Mouse (Mus musculus) c-Kit-positive CD71-negative TER-119-negative erythroid progenitor cells, embryonic 14.5 days (primary cell): ENCODE measurements around the gene Rpp40.

Experiments used
- DNase-seq: peaks from one replicate; pipeline ENCODE4 v3.0.0-alpha.2; 2013; ENCODE audit warnings: low read depth

The Rpp40 gene

GRCm38 (mm10) chr13:35905879-35906481 is at the start of gene Rpp40:
Gene Rpp40 (minus strand): TSS chr13:35906359.
- DNase-seq, result peak; percentile 86

DNA sequence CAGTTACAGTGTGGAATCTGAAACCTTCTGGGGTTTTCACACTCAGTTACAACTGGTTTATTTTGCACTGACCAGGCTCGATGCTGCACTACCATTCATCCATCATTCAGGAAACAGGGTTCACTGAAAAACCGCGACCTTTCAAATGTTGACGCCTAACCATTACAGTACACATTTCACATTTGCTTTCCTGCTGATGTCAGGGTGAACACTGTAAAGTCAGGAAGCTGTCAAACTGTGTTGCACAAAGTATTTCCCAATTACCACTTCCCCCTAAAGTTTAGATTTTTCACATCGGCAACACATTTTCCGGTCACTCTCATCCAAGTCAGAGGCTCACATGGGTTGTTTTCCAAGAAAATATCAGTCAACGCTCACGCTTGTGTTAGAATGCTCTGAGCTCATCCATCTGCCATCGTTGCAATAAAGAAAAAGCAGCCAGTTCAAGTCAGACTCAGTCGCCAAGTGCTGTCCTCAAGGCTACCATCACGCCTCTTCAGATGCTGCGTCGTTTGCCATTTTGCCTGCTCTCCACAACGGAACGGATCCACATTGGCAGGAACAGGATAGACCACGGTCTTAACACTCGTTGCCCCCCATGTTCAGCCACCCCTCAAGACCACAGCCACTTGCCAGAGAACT is 43.8 kb upstream of the Rpp40 start:
- no peak for DNase-seq

- peak; percentile 63 for DNase-seq
Measured at GRCm38 (mm10) chr13:35947354-35948000, 41.3 kb upstream of the Rpp40 start.

- DNase-seq, result no peak
Measured at GRCm38 (mm10) chr13:35946659-35947353, 40.6 kb upstream of the Rpp40 start.

- DNase-seq, result no peak
Measured at GRCm38 (mm10) chr13:35940934-35941333, 34.8 kb upstream of the Rpp40 start.

DNA sequence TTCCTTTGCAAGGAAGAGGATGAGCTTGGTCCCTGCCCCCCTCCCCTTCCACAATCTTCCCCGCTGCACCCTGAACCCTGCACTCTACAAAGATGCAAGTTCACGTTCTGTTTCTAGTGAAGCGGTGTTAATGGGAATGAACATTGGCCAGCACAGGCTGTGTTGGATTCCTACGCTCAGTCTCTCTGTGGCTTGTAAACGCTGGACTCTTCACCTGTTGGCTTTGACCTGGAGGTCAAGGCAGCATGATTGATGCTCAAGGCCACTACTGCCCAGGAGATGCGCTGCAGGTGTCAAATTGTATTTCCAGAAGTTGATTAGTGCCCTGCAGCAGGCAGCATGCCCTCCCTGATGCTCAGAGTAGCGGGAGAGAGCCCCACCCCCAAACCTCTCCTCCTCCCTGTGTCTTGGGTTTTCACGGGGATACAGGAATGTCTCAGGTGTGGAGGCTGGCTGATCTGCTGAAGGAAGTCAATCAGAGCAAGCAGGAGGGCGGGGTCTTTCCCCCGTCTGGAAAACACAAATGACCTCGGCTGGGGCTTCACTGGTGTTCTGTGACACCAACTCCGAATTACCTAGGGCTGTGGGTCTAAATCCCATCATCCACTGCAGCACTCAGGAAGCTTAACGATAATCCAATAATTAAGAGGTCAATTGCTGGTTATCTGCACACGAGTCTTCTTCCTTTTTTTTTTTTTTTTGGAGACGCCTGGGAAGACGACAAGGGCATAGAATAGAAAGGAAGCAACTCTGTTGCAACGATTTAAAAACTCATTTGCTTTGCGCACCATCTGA is 33.9 kb upstream of the Rpp40 start:
- no peak for DNase-seq

DNA sequence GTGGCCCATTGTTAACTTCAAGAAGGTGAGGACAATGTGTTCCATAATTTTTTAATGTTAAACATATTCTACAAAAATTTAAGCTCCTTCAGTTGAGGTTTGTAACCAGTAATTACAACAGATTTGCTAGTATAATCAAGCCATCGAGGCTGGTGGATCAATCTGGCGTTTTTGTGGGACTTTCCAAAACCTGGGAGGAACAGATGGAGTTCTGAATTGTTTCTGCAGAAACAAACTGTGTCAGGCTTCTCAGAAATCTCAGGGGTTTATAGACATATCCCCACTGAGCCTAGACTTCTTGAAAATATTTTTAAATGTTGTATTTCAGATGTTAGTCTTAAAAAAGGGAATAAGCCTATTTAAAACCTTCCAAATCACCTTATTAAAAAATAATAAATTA is 31.8 kb upstream of the Rpp40 start:
- DNase-seq, result no peak

DNA sequence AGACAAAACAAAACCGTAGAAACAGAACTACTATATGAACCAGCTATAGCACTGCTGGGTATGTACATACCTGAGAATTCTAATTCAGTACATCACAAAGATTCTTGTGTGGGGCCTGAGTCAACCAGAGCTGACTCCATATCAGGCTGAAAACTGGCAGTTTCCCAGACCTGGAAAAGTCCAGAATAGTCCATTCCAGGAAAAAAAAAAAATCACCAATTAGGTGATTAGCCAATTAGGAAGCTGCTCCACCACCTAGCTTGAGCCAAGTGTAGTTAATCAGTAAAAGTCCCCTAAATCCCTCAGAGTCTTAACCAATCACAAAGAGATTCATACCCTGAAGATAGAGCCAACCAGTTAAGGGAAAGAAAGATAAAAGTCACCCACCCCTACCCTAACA is 5.3 kb upstream of the Rpp40 start:
- no peak for DNase-seq

DNA sequence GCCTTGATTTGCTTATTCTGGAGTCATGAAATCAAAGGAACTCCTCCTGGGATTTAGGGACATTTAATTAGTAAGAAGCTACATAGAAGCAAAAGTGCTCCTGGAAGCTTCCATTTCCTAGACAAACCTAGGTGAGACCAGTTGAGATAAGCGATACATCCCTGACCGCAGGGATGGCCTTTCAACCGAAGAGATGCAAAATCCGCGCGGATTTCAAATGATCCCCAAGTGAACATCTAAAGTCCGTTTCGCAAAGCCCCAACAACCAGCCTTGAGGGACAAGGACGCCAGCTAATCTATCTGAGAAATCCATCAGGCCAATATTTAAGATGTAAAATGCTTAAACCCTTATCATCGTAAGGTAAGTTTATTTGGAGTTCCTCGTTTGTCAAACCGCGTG is 781 bp downstream of the Rpp40 start:
- no peak for DNase-seq

- no peak for DNase-seq
Measured at GRCm38 (mm10) chr13:35892866-35893265, 13.3 kb downstream of the Rpp40 start.

DNA sequence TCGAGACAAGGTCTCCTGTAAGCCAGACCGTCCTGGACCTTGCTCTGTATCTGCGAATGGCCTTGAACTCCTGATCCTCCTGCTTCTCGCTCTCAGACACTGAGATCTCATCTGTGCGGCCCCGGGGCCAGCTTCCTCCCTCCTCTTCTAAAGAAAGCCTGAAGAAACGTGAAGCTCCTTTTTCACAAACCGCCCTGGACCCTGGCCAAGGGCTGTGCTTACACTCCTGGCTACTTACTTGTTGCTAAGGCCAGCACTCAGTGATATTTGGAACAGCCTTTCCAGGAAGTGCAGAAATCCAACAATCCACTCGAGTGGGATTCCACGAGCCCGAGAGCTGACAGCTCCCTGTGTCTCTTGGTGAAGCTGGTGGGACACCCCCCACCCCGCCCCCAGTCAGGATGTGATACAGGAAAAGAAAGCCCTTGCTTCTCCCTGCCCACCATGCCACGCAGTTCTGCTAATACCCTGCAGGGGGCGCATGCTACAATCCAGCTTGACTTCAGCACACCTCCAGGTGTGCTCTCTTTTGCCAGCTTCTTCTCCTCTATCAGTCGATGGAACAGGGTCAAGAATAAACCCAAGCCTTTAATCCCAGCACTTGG is 19.9 kb downstream of the Rpp40 start:
- DNase-seq, result no peak

- no peak for DNase-seq
Measured at GRCm38 (mm10) chr13:35880555-35881046, 25.6 kb downstream of the Rpp40 start.

DNA sequence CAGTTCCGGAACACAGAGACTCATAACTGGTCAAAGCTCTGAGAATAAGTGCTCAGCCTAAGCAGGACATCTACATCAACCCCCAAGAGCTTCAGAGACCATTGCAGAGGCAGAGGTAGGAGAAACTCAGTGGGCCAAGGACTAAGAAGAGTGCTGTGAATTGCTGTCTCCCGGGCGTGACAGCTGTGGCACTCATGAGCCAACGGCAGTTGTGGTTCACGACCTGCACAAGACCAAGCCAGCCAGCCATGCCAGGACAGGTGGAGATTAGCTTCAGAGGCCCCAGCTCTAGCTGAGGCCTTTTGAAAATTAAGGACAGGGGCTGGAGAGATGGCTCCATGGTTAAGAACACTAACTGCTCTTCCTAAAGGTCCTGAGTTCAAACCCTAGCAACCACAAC is 26.6 kb downstream of the Rpp40 start:
- no peak for DNase-seq

DNA sequence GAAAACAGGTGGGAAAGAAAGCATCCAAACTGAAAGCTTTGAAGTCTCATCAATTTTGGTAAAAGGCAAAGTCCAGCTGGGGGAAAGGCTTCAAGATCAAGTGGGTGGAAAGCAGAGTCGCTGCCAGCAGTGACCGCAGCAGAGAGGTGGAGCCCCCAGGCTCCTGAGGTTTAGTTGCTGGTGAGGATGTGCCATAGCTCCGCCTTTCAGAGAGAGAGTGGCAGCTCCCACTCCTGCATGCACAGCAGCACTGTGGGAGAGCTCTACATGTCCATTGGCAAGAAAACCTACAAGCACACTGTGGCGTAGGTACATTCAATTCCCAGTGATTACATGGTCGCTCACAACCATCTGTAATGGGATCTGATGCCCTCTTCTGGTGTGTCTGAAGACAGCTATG is 27.1 kb downstream of the Rpp40 start:
- DNase-seq, result no peak

DNA sequence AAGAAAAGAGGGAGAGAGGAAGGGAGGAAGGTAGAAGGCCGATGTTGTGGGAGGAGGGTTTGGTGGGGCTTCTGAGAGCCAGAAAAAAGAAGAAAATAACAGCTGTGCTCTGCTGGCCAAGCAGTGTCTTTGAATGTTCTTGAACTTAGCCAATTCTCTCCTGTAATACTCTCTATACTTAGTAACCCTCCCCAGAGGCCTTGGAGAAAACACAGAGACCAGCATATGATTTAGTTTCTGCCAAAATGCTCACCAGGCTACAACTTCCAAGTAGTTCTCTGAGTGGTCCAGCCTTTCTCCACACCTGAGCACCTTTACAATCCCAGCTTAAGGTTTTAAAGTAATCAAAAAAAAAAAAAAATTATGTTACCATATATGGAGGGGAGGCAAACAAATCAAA is 27.9 kb downstream of the Rpp40 start:
- no peak for DNase-seq

DNA sequence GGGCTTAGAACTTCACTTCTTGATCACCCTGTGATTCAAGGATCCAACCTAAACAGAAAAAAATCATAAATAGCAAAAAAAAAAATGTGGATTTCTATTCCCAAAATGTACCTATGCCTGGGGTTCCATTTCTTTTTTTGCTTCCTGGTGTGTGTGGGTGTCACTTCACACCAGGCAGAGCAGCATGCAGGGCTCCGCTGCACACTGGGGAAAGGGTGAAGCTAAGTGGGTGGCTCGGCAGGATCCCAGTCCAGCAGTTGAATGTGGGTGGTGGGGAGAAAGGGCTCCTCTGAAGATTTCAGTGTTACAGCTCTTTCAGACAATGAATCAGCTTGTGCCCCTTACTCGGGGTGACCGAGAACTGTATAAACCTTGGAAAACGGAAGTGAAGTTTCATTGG is 30.8 kb downstream of the Rpp40 start:
- DNase-seq, result no peak

- DNase-seq, result peak; percentile 9
Measured at GRCm38 (mm10) chr13:35871107-35871506, 35.1 kb downstream of the Rpp40 start.

DNA sequence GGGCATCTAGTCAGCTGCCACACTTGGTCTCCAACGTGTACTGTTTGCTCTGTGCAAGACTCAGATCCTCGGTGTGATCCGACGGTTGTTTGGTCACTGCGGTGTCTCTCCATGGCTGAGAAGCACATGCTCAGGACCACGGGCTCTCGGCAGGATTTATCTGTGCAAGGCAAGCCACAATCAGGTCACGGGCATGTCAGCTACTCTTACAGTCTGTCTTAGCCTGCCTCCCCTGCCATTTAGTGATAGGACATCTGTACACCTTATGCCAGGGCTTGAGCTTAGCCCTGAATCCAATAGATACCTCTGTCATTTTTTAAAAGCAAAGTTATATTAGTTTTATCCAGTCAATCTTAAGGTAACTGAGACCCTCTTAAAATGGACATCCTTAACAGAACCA is 35.5 kb downstream of the Rpp40 start:
- no peak for DNase-seq

DNA sequence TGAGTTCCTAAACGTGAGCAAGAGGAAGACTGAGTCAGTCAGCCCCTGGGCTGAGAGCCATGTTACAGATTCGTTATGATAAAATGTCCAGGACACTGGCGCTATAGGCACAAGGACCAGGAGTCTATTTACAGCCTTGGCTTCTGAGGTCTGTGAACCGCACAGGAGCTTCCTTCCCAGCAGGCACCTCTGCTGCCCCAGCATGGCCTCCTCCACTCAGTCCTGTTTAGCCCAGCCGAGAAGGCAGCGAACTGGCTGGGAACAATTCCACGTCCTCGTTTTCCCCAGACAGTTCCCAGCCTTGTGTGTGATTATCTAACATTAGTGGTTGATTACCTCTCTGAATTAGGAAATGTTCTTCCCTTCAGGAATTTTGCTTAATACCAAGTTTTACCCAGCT is 45.2 kb downstream of the Rpp40 start:
- no peak for DNase-seq

GRCm38 (mm10) chr13:35857486-35857885 is 48.7 kb downstream of the Rpp40 start:
- no peak for DNase-seq

DNA sequence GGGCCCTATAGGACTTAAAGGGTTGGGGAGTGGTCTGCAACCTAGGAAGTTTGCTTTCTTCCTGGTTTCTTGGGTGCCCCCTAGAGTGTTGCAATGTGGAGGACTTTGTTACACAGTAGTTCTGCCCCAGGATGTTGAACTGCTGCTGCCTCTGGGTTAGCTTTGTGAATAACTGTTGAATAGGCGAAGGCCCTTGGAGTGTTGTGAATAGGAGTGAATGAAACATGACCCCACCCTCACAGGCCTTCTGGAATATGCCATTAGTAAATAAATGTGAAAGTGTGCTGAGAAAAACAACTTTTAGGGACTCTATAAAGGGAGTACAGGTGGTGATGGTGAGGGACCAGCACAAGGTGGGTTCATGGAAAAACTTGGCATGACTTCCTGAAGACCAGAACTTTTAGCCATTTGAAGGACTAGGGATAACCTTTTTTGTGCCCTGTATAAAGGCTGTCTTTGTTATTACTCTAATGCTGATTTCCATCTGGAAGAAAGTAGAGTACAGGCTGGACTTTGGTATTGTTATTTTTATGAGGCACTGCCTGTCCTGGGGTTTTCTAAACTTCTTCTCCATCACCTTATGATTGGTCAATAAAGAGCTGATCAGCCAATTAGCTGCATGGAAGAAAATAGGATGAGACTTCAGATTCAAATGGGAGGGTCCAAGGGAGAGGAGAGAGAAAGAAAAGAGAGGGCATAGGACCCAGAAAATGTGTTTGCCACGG is 53.1 kb downstream of the Rpp40 start:
- DNase-seq, result no peak
